Mouse (Mus musculus) left cerebral cortex, postnatal 10 days (tissue): ENCODE data around the gene Arhgdib. TPM values are rescaled to one million over a fixed set of nuclear protein-coding genes. Genes with fewer than 3 reads are reported as not detected.

Experiments used
- DNase-seq, 2 experiments: peaks; one replicate each; pipeline ENCODE4 v3.0.0; 2021 to 2022; ENCODE audit warnings: low spot score in 2 of 2, mixed read lengths in 1 of 2; ENCODE audit errors: extremely low spot score in 1 of 2
- intact Hi-C: fragments of 180-260 bp; cut with DNase I; formaldehyde crosslinking; loops from one replicate; pipeline ENCODE4 v1.15.1; 2025
- total RNA-seq, 2 experiments: library from RNA; stranded (reverse); gene quantifications; 2 replicates each; pipeline ENCODE4 v1.2.3; 2021

Gene Arhgdib
- total RNA-seq, 2 experiments from 2014 or later = 24.0 to 30.7 TPM

- peak in 1 of 2 experiments; percentile 56 for DNase-seq
- intact Hi-C loops = no loop called here
Observed at GRCm38 (mm10) chr6:136930677-136931076, 11.0 kb downstream of the Arhgdib start.

DNA sequence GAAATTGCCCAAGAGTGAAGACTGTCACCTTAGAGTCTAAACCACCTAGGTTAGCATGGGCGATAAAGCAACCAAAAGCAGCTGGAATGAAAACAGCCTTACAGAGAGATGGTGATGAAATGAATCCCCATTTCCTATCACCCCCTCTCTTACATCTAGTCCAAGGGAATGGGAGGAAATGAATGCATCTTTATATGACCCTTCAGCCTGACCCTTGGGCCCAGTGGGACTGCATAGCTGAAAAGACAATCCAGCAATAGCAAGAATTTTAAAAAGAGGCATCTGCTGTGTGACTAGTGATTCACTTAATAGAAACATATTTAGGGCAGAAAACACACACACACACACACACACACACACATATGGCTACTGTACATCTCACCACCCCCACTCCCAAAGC lies 14.1 kb downstream of the Arhgdib start:
- intact Hi-C loops = no loop called here
- no peak for DNase-seq

DNA sequence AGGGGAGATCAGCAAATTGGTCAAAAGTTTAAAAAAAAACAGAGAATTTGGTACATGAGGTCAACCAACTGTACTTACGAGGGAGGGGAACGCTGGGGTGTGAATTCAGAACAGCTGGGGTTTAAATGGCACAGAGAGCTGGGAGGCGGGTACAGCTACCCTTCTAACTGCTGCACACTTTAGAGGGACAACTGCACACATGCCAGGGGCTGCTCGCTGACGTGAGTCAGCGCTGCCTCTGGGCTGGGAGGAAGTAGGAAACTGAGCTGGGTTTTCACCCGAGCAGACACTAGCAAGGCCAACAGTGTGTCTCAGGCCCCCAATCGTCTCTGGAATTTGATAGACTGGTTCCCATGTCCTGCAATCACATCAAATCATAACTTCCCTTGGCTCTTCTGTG lies 16.6 kb downstream of the Arhgdib start:
- intact Hi-C loops = no loop called here

DNA sequence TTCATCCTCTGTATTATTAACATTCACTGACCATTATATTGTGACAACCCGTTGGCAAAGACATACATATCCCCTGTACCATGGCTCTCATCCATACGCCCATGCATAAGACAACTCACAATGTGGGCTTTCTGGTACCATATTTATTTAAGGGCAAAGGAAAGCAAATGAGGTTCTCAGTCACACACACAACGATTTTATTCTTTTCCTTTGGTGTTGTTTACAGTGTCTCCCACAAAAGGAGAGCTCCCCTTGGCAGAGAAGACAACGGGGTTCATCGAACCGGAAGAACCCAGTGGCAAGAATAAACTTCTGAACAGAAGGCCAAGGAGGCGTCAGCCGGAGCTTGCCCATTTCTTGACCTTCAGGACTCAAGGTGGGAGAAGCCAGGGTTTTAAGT lies 18.2 kb downstream of the Arhgdib start, which contains the start of gene Pde6h:
Gene Pde6h (plus strand): TSS at position 301 of the 400 bp plus-strand sequence.
- intact Hi-C loops = loop anchor here (5.0 kb wide), 1 partner anchor 39 kb away; no protein-coding TSS in a partner anchor
- DNase-seq = no peak

More for the DNA sequence above, 16.6 kb downstream of the Arhgdib start:
- DNase-seq = no peak

DNA sequence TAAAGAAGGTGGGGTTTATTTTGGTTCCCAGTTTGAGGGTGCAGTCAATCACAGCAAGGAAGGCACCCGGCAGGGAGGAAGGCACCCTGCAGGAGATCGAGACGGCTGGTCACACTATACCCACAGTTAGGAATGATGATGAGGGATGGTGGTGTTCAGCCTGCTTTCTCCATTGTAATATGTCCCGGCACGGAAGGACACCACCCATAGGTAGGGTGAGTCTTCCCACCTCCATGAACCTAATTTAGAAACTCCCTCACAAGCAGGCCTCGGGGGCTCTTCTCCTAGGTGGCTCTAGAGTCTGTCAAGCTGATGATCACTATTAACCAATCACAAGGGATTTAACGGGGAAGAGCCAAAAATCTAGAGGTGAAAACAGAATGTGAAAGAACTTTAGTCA lies 18.8 kb downstream of the Arhgdib start:
- DNase-seq = no peak
- intact Hi-C loops = loop anchor here (5.0 kb wide), 1 partner anchor 39 kb away; no protein-coding TSS in a partner anchor

GRCm38 (mm10) chr6:136922080-136922479 lies 19.6 kb downstream of the Arhgdib start, which contains the start of gene Erp27:
Erp27 (minus strand) TSS chr6:136922180.
- intact Hi-C loops = loop anchor here (5.0 kb wide), 1 partner anchor 40 kb away; no protein-coding TSS in a partner anchor
- no peak for DNase-seq

DNA sequence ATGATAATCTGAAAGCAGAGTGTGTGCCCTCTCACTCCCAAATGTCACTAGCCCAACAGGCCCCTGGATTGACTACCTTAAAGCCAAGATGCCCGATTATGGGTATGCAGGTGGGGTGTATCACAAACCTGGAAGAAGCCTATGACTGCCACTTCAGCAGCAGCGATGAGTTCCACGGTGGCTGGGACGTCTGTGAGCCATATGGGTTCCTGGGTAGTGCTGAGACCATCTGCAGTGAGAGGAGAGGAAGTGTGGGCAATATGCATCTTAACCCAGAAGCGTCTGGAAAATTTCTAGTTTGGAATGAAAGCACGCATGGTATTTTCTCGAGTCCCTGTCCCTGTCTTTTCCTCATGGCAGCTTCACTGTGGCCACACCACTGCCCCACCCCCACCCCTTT lies 20.1 kb downstream of the Arhgdib start:
- intact Hi-C loops = loop anchor here (2.0 to 5.0 kb wide), 2 partner anchors 41 to 59 kb away; no protein-coding TSS in a partner anchor
- no peak for DNase-seq

DNA sequence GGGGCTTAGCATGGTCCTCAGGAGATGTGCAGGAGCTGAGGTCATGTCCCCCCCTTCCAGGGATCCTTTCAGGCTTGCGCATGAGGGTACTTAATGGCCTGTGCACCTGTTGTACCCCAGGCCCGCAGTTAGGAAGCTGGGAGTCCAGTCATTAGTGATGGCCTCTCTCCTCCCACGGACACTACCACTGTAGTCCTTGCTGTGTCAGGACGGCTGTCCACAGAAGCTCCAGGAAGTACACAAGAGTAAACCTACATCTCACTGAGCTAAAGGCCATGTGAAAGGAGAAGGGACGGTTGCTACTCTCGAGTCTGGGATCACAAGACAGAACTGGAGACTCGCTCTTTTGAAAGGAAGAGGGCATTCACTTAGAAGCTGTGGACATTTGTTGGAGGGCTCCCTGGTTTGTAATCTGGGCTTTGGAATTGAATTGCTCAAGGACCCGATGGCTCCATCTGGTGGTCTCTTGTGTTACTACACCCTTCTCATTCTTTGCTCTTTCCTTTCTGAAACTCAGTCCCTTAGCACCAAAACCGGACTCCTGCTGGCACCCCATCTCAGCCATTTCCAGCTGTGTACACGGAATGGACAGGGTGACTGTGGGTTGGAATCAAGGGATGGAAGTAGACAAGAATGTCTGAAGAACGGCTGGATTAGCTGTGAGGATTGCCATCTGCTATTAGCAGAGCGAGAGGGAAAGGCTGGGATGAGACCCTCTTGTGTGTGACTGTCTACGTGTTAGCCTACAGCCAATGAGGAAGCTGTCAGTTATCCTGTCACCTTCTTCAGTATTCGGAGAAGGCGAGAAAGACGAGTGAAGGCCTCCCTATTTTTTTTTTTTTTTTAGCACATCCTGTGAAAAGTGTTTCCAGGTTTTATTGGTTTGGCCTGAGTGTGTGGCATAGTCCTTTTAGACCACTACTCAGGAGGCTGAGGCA lies 21.1 kb downstream of the Arhgdib start:
- intact Hi-C loops = loop anchor here (2.0 to 5.0 kb wide), 2 partner anchors 42 to 58 kb away; no protein-coding TSS in a partner anchor

GRCm38 (mm10) chr6:136917885-136918284 lies 23.8 kb downstream of the Arhgdib start:
- intact Hi-C loops = no loop called here
- DNase-seq = no peak

More for the DNA sequence above, 21.1 kb downstream of the Arhgdib start:
- peak; percentile 71 to 77 for DNase-seq

- DNase-seq = no peak
- intact Hi-C loops = no loop called here
Observed at GRCm38 (mm10) chr6:136915721-136916395, 25.8 kb downstream of the Arhgdib start.

DNA sequence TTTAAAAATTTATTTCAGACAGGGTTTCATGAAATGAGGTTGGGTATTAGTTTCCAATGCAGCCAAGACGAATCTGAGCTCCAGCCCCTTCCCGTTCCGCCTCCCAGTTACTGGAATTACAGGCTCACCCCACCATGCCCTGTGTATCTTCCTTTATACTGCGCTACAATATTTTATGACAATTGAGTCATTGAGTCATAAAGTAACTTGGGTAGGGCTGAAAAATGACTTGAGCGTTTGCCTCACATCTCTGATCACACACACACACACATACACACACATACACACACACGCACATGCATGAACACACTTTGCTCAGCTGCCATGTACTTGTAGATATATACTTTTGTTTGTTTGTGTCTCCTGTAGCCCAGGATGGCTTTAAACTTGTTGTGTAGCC lies 27.5 kb downstream of the Arhgdib start:
- no peak for DNase-seq
- intact Hi-C loops = no loop called here

DNA sequence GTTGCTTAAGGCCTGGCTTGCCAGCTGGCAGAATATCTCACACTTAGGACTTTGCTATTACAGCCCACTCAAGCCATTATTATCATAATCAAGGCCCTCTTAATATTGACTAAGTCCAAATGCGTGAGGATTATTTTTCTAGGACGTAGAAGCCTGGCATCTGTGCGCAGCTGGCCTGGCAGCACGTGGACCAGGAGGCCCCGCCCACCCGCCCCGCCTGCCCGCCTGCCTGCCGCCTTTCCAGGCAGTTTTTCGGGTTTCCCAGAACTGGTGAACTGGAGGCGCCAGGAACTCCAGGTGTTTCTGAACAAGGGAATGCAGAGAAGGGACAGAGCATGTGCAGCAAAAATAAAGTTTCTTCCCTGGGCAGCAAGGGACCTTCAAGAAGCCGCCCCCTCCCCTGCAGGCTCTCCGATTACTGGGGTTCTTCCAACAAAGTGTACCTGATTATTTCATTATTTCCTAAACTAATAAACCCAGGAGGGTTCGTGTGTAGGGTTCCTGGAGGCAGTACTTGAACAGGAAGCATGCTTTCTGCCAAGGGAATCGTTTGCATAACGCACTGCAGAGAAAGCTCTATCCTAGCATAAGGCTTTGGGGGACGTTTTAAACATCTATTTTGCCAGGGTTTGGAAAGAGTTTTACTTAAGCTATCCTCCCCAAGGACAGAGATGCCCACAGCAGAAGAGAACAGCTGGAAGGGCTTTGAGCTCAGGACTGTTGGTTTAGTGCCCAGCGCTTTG lies 28.1 kb downstream of the Arhgdib start:
- intact Hi-C loops = no loop called here
- DNase-seq = no peak

- DNase-seq = no peak
- intact Hi-C loops = no loop called here
Observed at GRCm38 (mm10) chr6:136912751-136913265, 28.9 kb downstream of the Arhgdib start.

- intact Hi-C loops = no loop called here
- peak in 1 of 2 experiments; percentile 27 for DNase-seq
Observed at GRCm38 (mm10) chr6:136910247-136910890, 31.3 kb downstream of the Arhgdib start.

- DNase-seq = no peak
- intact Hi-C loops = no loop called here
Observed at GRCm38 (mm10) chr6:136906937-136907293, 34.8 kb downstream of the Arhgdib start.

DNA sequence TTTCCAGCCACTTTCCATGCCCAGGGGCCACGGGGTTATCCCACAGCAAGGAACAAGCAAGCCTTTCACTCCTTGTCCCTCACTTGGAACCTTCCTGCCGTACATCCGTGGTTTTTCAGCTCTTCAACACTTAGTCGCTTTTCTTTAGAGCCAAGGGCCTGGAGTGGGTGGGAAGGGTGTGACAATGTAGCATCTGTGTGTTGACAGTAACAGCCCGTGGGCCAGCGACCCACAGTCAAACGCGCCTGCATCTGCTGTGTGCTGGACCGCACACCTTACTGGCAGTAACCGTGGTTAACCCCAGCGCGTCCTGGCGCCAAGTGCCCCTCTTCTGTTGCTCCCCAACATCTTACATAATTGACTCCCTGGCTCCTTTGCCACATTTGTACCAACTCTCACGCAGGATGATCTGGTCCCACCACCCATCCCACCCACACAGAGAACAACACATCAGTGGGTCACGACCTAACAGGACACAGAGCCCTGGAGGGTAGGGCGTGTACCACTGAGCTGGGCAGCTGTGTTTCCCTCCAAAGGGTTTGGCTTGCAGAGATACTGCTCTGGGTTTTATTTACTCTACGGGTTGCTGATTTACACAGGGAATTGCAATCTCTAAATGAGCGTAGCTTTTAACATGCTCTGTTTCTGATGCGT lies 35.3 kb downstream of the Arhgdib start:
- intact Hi-C loops = no loop called here
- no peak for DNase-seq

DNA sequence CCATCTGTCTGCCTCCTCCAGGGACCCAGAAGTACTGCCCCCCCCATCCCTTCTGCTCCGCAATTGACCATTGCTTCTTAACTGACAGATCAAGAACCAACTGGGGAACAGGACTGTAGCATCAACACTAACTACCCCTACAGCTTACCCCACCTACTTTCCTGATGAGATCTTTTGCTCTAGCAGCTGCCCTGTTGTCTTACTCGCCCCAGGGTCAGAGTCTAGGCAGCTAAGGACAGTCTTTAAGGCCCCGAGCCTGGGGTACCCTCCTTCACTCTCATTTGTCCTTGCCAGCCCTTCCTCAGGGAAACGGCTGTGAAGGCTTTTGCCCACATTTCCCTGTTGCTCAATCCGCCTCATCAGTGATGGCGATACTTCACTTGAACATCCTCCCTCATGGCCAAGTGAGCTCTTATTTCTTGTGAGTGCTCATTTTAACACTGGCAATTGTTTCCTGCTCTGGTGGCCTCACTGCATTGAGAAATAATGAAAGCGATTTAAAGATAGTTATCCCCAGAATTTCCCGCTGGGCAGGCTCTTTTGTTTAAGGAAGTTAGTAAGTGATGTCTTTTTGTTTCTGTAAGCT lies 37.7 kb downstream of the Arhgdib start:
- no peak for DNase-seq
- intact Hi-C loops = no loop called here
